Mouse (Mus musculus) limb, embryonic 14.5 days (tissue): ENCODE measurements at regions not wholly inside any gene's neighbourhood (a gene's known extent, or its start where the extent isn't known, plus 50 kb on each side); places are given as distances from the start of the nearest gene placed in this dataset.

Experiments
- ATAC-seq: fragments of 200-750 bp; cut with Nextera tagmentation; 2 replicates; pipeline ENCODE4 v1.8.0; 2017; ENCODE audit warnings: low read depth, moderate number of reproducible peaks, moderate TSS enrichment; ENCODE audit not compliant: low FRiP score
- DNase-seq: peaks from one replicate; pipeline ENCODE4 v3.0.0-alpha.2; 2015; ENCODE audit warnings: low spot score
- H3K27ac ChIP-seq: fragments of 300-500 bp; sonication (generic); replicated peaks from 2 replicates; pipeline ENCODE4 v1.5.1; 2014; ENCODE audit warnings: low read depth, mild to moderate bottlenecking, low read length, moderate library complexity, mixed read lengths
- H3K27me3 ChIP-seq: fragments of 300-500 bp; sonication (generic); 2 replicates; pipeline ENCODE4 v1.6.1; 2014; ENCODE audit warnings: low read length, mixed read lengths; ENCODE audit not compliant: control insufficient read depth, insufficient read depth
- H3K36me3 ChIP-seq: fragments of 300-500 bp; sonication (generic); 2 replicates; pipeline ENCODE4 v1.6.1; 2014; ENCODE audit warnings: mild to moderate bottlenecking, low read length, moderate library complexity, mixed read lengths; ENCODE audit not compliant: control insufficient read depth, insufficient read depth
- H3K4me1 ChIP-seq: fragments of 300-500 bp; sonication (generic); 2 replicates; pipeline ENCODE4 v1.6.1; 2014; ENCODE audit warnings: antibody characterized with exemption, low read length, mixed read lengths; ENCODE audit not compliant: control insufficient read depth, insufficient read depth
- H3K4me2 ChIP-seq: fragments of 300-500 bp; sonication (generic); replicated peaks from 2 replicates; pipeline ENCODE4 v1.6.1; 2014; ENCODE audit warnings: low read depth, mild to moderate bottlenecking, low read length, moderate library complexity; ENCODE audit not compliant: severe bottlenecking
- H3K4me3 ChIP-seq: fragments of 300-500 bp; sonication (generic); replicated peaks from 2 replicates; pipeline ENCODE4 v1.5.1; 2014; ENCODE audit warnings: low read length
- H3K9ac ChIP-seq: fragments of 300-500 bp; sonication (generic); 2 replicates; pipeline ENCODE4 v1.6.1; 2014; ENCODE audit warnings: mild to moderate bottlenecking, low read depth, low read length, moderate library complexity; ENCODE audit not compliant: severe bottlenecking
- H3K9me3 ChIP-seq: fragments of 300-500 bp; sonication (generic); 2 replicates; pipeline ENCODE4 v1.6.1; 2016; ENCODE audit warnings: low read length; ENCODE audit not compliant: control insufficient read depth
- POLR2A ChIP-seq: fragments of 200-500 bp; IDR thresholded peaks from 2 replicates; pipeline ENCODE4 v1.8.0; 2012; ENCODE audit warnings: inconsistent platforms, mild to moderate bottlenecking, moderate library complexity, borderline replicate concordance; ENCODE audit not compliant: insufficient read depth, insufficient read length; ENCODE audit errors: extremely low read depth
- WGBS: fragments of 180-500 bp; shearing (Covaris S2); extraction: QIAGEN DNeasy Blood & Tissue Kit; methylation state at CpG from one replicate; pipeline ENCODE4 v1.1.7; 2014; 5-methylcytosine and 5-hydroxymethylcytosine counted together

DNA sequence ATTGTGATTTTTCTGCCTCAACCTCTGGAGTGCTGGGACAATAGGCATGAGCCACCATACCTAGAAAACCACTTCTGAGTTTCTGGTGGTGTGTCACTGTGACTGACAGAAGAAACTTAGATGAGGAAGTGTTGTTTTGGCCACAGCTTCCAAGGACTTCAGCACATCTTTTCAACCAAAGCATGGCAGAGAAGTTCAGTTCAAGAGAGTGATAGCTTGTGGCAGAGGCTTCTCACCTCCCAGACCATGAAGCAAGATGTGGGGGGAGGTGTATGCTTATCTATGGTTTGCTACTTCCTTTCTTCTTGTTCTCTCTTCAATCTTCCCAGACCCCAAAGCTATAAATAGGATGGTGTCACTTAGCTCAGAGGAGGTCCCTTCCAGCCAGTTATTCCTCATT lies 753.3 kb downstream of the Car8 start:
- Histone ChIP-seq H3K27ac (no peak overlapping the region), H3K36me3 (no peaks in the 10 kb centered on the region), H3K4me3 (no peak overlapping the region), H3K4me1 (no peaks in the 10 kb centered on the region), H3K9me3 (no peaks in the 10 kb centered on the region), H3K4me2 (no peak overlapping the region), H3K9ac (no peak overlapping the region), H3K27me3 (no peaks in the 10 kb centered on the region)
- ATAC-seq, result no peak
- no peak for DNase-seq
- TF ChIP-seq POLR2A, result no peak

- ATAC-seq, result no peak
- Histone ChIP-seq H3K9ac (no peak overlapping the region), H3K27me3 (no peaks in the 10 kb centered on the region), H3K4me3 (no peak overlapping the region), H3K36me3 (no peaks in the 10 kb centered on the region), H3K9me3 (no peaks in the 10 kb centered on the region), H3K4me1 (no peaks in the 10 kb centered on the region), H3K4me2 (no peak overlapping the region), H3K27ac (no peak overlapping the region)
- TF ChIP-seq POLR2A, result no peak
- DNase-seq, result no peak
- WGBS, result 4% methylated on average over 9 of the region's 9 CpGs
These were observed 783.7 kb downstream of the Car8 start for GRCm38 (mm10) chr4:7455130-7455529.

- ATAC-seq, result no peak
- WGBS, result 73% methylated on average over 3 of the region's 3 CpGs
- no peaks in the 10 kb centered on the region for H3K27me3 ChIP-seq
- H3K36me3 ChIP-seq, result no peaks in the 10 kb centered on the region
- no peak overlapping the region for H3K9ac ChIP-seq
- DNase-seq, result no peak
- no peak overlapping the region for H3K4me3 ChIP-seq
- H3K4me2 ChIP-seq, result no peak overlapping the region
- no peak for TF ChIP-seq POLR2A
- H3K27ac ChIP-seq, result no peak overlapping the region
- H3K9me3 ChIP-seq, result no peaks in the 10 kb centered on the region
- no peaks in the 10 kb centered on the region for H3K4me1 ChIP-seq
These were observed 786.2 kb downstream of the Car8 start for GRCm38 (mm10) chr4:7452678-7453077.

DNA sequence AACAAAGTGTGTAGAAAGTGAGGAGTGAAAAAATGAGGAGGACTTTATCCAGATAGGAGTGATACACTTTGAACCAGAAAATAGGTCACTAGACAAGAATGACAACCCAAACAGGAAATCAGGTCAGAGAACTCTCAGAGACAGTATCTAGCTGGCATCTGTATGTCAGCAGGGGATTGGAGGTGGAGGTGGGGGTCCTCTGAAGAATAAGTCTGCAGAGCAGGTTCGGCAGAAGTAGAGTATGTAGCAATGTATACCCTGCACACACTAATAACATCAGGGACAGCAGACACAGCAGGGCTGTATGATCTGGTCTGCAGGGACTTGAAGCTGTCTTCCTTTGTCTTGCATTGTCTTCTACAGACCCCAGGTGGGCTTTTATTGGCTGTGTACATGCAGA lies 787.9 kb downstream of the Car8 start:
- H3K9ac ChIP-seq, result no peak overlapping the region
- H3K27me3 ChIP-seq, result no peaks in the 10 kb centered on the region
- no peak for TF ChIP-seq POLR2A
- H3K27ac ChIP-seq, result no peak overlapping the region
- H3K4me1 ChIP-seq, result no peaks in the 10 kb centered on the region
- H3K9me3 ChIP-seq, result no peaks in the 10 kb centered on the region
- WGBS, result 53% methylated on average over 1 of the region's 1 CpGs
- no peak overlapping the region for H3K4me2 ChIP-seq
- no peak overlapping the region for H3K4me3 ChIP-seq
- H3K36me3 ChIP-seq, result no peaks in the 10 kb centered on the region
- ATAC-seq, result no peak
- no peak for DNase-seq

DNA sequence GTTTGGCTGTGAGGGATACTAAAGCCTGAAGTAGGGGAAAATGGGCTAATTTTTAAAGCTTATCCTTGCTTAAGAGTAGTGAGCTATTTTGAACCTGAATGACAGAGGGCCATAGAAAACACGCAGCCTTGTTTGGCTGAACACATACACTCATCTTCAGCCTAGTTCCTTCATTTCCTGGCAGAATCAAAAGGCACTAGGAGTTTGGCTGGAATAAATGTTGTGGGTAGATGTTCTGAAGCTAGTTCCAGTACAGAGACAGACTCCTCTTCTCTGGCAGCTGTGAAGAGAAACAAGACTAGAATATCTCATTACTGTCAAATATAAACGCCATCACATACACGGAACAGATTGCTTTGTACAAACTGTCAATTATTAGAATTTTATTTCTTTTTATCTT lies 809.5 kb downstream of the Car8 start:
- Histone ChIP-seq H3K9ac (no peak overlapping the region), H3K4me2 (no peak overlapping the region), H3K4me1 (no peaks in the 10 kb centered on the region), H3K4me3 (no peak overlapping the region), H3K27me3 (no peaks in the 10 kb centered on the region), H3K27ac (no peak overlapping the region), H3K36me3 (no peaks in the 10 kb centered on the region), H3K9me3 (no peaks in the 10 kb centered on the region)
- DNase-seq, result no peak
- WGBS, result 88% methylated on average over 3 of the region's 3 CpGs
- TF ChIP-seq POLR2A, result no peak
- ATAC-seq, result no peak

GRCm38 (mm10) chr4:7424081-7424480 lies 814.8 kb downstream of the Car8 start:
- no peaks in the 10 kb centered on the region for H3K9me3 ChIP-seq
- H3K27me3 ChIP-seq, result no peaks in the 10 kb centered on the region
- no peak overlapping the region for H3K4me3 ChIP-seq
- H3K9ac ChIP-seq, result no peak overlapping the region
- DNase-seq, result no peak
- H3K4me1 ChIP-seq, result no peaks in the 10 kb centered on the region
- TF ChIP-seq POLR2A, result no peak
- H3K4me2 ChIP-seq, result no peak overlapping the region
- H3K27ac ChIP-seq, result no peak overlapping the region
- ATAC-seq, result no peak
- no peaks in the 10 kb centered on the region for H3K36me3 ChIP-seq
